Comparison of ENCODE assay signal across 22 mouse cellular contexts in genomic region chr1:54930670-54931200, GRCm38 (mm10). TPM values are rescaled to one million over a fixed set of nuclear protein-coding genes. Genes with fewer than 3 reads are reported as not detected.
A peak's percentile ranks its signal among the peaks of the same experiment; 100 is the strongest.
DNase-seq lines count a peak whose midpoint lies in the region; TF ChIP-seq lines count a peak whose summit lies in the region.
"Had no signal": no experiment of that assay in that cellular context is flagged by ENCODE, and none has a peak within 500 bp of the region (broad histone marks: within the 10 kb centered on the region; RNA-seq: fewer than 3 reads in every experiment).

No protein-coding gene starts in this region.

- DNase-seq in heart, adult 11 months, result peak; percentile 80
- no peak for DNase-seq in heart, postnatal 14 days
- peak; percentile 51 for DNase-seq in ZHBTc4 (ENCODE audit: low read depth, low spot score)
- no peak for DNase-seq in lung, postnatal 14 days
- DNase-seq in right cerebral cortex, adult 18-20 months, result no peak
- DNase-seq: adrenal gland, postnatal 36 days; cerebellum, adult 9-10 months; gastrocnemius, postnatal 10 days; heart, adult 18-20 months; kidney, postnatal 4 days; layer of hippocampus, adult 9-11 months; liver, postnatal 0 days; midbrain, embryonic 14.5 days; retina, postnatal 1 day; thymus, postnatal 25 days had no signal

- no peaks in the 10 kb centered on the region for H3K36me3 ChIP-seq in E14TG2a.4 (ENCODE audit: insufficient read depth, low read length)
- no peaks in the 10 kb centered on the region for H3K36me3 ChIP-seq in myocyte (ENCODE audit: control insufficient read depth, insufficient read depth)
- H3K36me3 ChIP-seq: forebrain, embryonic 15.5 days; kidney, embryonic 15.5 days; neural tube, embryonic 12.5 days; stomach, embryonic 15.5 days had no signal

- 0 out of 2 replicates have a peak overlapping the region, but pooled peaks have one; percentile 29 for H3K4me3 ChIP-seq in E14TG2a.4 (replicated peaks; ENCODE audit: low read length)
- no peak overlapping the region for H3K4me3 ChIP-seq in myocyte
- H3K4me3 ChIP-seq: forebrain, embryonic 15.5 days; kidney, embryonic 15.5 days; megakaryocyte, embryonic 14.5 days; neural tube, embryonic 12.5 days; stomach, embryonic 15.5 days had no signal

- TF ChIP-seq CTCF in E14TG2a.4 (conservative IDR thresholded peaks at IDR 0.05; ENCODE audit: low read length), result no peak

- H3K9me3 ChIP-seq in E14TG2a.4 (ENCODE audit: low read length), result no peaks in the 10 kb centered on the region
- H3K9me3 ChIP-seq: forebrain, embryonic 15.5 days; kidney, embryonic 15.5 days; neural tube, embryonic 12.5 days; stomach, embryonic 15.5 days had no signal

- H3K27me3 ChIP-seq in E14TG2a.4 (ENCODE audit: insufficient read depth, low read length), result peaks cover 18% of the 10 kb centered on the region
- no peaks in the 10 kb centered on the region for H3K27me3 ChIP-seq in myocyte (ENCODE audit: control insufficient read depth, insufficient read depth, insufficient read length)
- H3K27me3 ChIP-seq: forebrain, embryonic 15.5 days; kidney, embryonic 15.5 days; neural tube, embryonic 12.5 days; stomach, embryonic 15.5 days had no signal

- intact Hi-C loops in heart, postnatal 14 days (cut with DNase I), result no loop called here

- H3ac ChIP-seq in myocyte (ENCODE audit: control insufficient read depth, insufficient read length), result no peak overlapping the region

- no peaks in the 10 kb centered on the region for H3K79me2 ChIP-seq in myocyte (ENCODE audit: control insufficient read depth, insufficient read depth)

- H3K4me2 ChIP-seq in myocyte (ENCODE audit: low read depth), result peak overlapping the region; percentile 20
- H3K4me2 ChIP-seq: forebrain, embryonic 15.5 days; kidney, embryonic 15.5 days; neural tube, embryonic 12.5 days; stomach, embryonic 15.5 days had no signal

- peaks cover 51% of the 10 kb centered on the region for H3K4me1 ChIP-seq in E14TG2a.4 (replicated peaks; ENCODE audit: low read depth, low read length)
- H3K4me1 ChIP-seq: forebrain, embryonic 15.5 days; neural tube, embryonic 12.5 days; stomach, embryonic 15.5 days had no signal

- TF ChIP-seq POLR2A in myocyte (IDR thresholded peaks at IDR 0.05; ENCODE audit: insufficient read length, low read depth), result no peak

TF ChIP-seq in myocyte, 11 proteins besides CTCF, POLR2A, EP300 and RAD21:
- TF ChIP-seq TCF12 (IDR thresholded peaks at IDR 0.05; ENCODE audit: insufficient read depth, poor library complexity, severe bottlenecking), result no peak
- TF ChIP-seq POLR2AphosphoS2 (IDR thresholded peaks at IDR 0.05; ENCODE audit: insufficient read length, low read depth), result no peak
- peak in 1 of 3 experiments; percentile 25 for TF ChIP-seq MYOG (IDR thresholded peaks at IDR 0.05; ENCODE audit: control insufficient read depth in 1 of 3, insufficient read depth in 1 of 3, insufficient read length in 2 of 3, low read depth in 2 of 3)
- no peak for TF ChIP-seq MAX (IDR thresholded peaks at IDR 0.05; ENCODE audit: low read depth)
- TF ChIP-seq USF1 (IDR thresholded peaks at IDR 0.05; ENCODE audit: low read depth), result no peak
- no peak for TF ChIP-seq SRF (IDR thresholded peaks at IDR 0.05; ENCODE audit: control insufficient read depth, insufficient read length, low read depth)
- peak in 2 of 3 experiments; percentile 40 to 48 for TF ChIP-seq MYOD1 (IDR thresholded peaks at IDR 0.05; ENCODE audit: control insufficient read depth in 1 of 3, insufficient read length in 2 of 3, low read depth in 2 of 3)

RNA-seq across cellular contexts. Expression of gene Ankrd44, which starts 4.5 kb away (rescaled TPM):
- total RNA-seq in heart, postnatal 14 days (2021), result 10 to 100 TPM; 15.9 to 16.9 TPM
- polyA plus RNA-seq in myocyte (2012; fragmentation: generic; extraction: Trizol), result 4.6 TPM

Comparison
In these comparisons a context has a peak if more than half of its experiments do, and no peak if none do; other contexts are left out.
1. DNase-seq: peak in heart, adult 11 months (single experiment) and ZHBTc4 (single experiment); none in heart, postnatal 14 days (0 of 2), lung, postnatal 14 days (single experiment) and right cerebral cortex, adult 18-20 months (single experiment).